Comparison of ENCODE assay signal across 8 mouse cellular contexts in the genomic region with DNA sequence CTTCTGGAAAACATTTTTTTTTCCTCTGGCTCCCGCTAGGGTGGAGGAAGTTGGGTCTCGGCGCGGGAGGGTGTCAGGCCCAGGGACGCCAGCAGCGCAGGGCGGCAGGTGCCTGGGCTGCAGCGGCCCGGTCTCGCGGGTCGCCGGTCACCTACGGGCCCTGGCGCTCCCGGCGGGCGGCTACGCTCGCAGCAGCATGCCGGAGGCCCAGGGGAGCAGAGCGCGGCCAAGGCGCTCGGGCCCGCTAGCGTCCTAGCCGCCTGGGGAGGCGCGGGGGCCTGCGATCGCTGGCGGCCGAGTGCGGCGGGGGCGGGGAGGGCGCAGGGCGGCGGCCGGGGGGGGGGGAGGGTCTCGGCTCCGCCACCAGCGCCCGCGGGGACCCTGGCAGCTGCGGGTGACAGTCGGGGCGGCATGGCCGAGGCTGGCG. TPM values are rescaled to one million over a fixed set of nuclear protein-coding genes. Genes with fewer than 3 reads are reported as not detected.
DNase-seq lines count a peak whose midpoint lies in the region; ATAC-seq and TF ChIP-seq lines count a peak whose summit lies in the region.

No protein-coding gene starts in this region.

- H3ac ChIP-seq in C2C12 (ENCODE audit: control insufficient read depth, insufficient read length, low read depth) (peak overlapping the region; percentile 56), myocyte (ENCODE audit: control insufficient read depth, insufficient read length) (peak overlapping the region; percentile 60)

- no peaks in the 10 kb centered on the region for H3K79me3 ChIP-seq in C2C12 (ENCODE audit: low read depth)

- peak; percentile 65 for TF ChIP-seq POLR2A in myocyte (IDR thresholded peaks at IDR 0.05; ENCODE audit: insufficient read length, low read depth)

- DNase-seq in adrenal gland, postnatal 36 days, result peak; percentile 79 to 81
- peak; percentile 88 for DNase-seq in embryonic facial prominence, embryonic 14.5 days (ENCODE audit: low spot score)
- DNase-seq in heart, adult 9 months (ENCODE audit: low spot score in 2 of 2), result peak; percentile 79 to 80
- peak; percentile 83 for DNase-seq in kidney, adult 9 months
- peak; percentile 71 for DNase-seq in liver, embryonic 13.5 days
- peak; percentile 78 for DNase-seq in splenic B cell, adult 2 months (ENCODE audit: low read depth, low spot score)

- peak; percentile 70 for ATAC-seq in embryonic facial prominence, embryonic 14.5 days (ENCODE audit: low read depth)
- ATAC-seq in liver, embryonic 13.5 days (ENCODE audit: low read depth), result peak; percentile 67

- peaks cover 20% of the 10 kb centered on the region for H3K4me1 ChIP-seq in embryonic facial prominence, embryonic 14.5 days (ENCODE audit: control insufficient read depth, insufficient read depth, low read length)
- peaks cover 44% of the 10 kb centered on the region for H3K4me1 ChIP-seq in liver, embryonic 13.5 days (replicated peaks)

- no peaks in the 10 kb centered on the region for H3K36me3 ChIP-seq in C2C12 (ENCODE audit: control insufficient read depth, insufficient read depth)
- no peaks in the 10 kb centered on the region for H3K36me3 ChIP-seq in embryonic facial prominence, embryonic 14.5 days (ENCODE audit: control insufficient read depth, insufficient read depth, low read length)
- H3K36me3 ChIP-seq in liver, embryonic 13.5 days, result no peaks in the 10 kb centered on the region
- H3K36me3 ChIP-seq in myocyte (ENCODE audit: control insufficient read depth, insufficient read depth), result no peaks in the 10 kb centered on the region
- no peaks in the 10 kb centered on the region for H3K36me3 ChIP-seq in splenic B cell, adult 2 months (ENCODE audit: control insufficient read depth, insufficient read depth, low read length, poor library complexity, severe bottlenecking)

- no peak for TF ChIP-seq CTCF in C2C12 (IDR thresholded peaks at IDR 0.05; ENCODE audit: control insufficient read depth, insufficient read depth, insufficient read length)

- 0% methylated on average over 5 of the region's 51 CpGs for WGBS in embryonic facial prominence, embryonic 14.5 days
- WGBS in liver, embryonic 13.5 days (ENCODE audit: insufficient replicate concordance), result under 1% methylated on average over 27 of the region's 51 CpGs

- H3K27me3 ChIP-seq in C2C12 (ENCODE audit: control insufficient read depth, insufficient read depth, insufficient read length), result no peaks in the 10 kb centered on the region
- no peaks in the 10 kb centered on the region for H3K27me3 ChIP-seq in embryonic facial prominence, embryonic 14.5 days (replicated peaks; ENCODE audit: control insufficient read depth, insufficient read depth, low read length)
- no peaks in the 10 kb centered on the region for H3K27me3 ChIP-seq in liver, embryonic 13.5 days
- no peaks in the 10 kb centered on the region for H3K27me3 ChIP-seq in myocyte (ENCODE audit: control insufficient read depth, insufficient read depth, insufficient read length)
- no peaks in the 10 kb centered on the region for H3K27me3 ChIP-seq in splenic B cell, adult 2 months (ENCODE audit: control insufficient read depth, insufficient read depth, low read length, poor library complexity, severe bottlenecking)

- H3K9ac ChIP-seq in embryonic facial prominence, embryonic 14.5 days (ENCODE audit: low read depth, low read length), result peak overlapping the region; percentile 92
- H3K9ac ChIP-seq in liver, embryonic 13.5 days, result peak overlapping the region; percentile 90

- H3K4me3 ChIP-seq in C2C12 (ENCODE audit: insufficient read depth, poor library complexity, severe bottlenecking) (peak overlapping the region; percentile 68), myocyte (peak overlapping the region; percentile 66)
- H3K4me3 ChIP-seq in embryonic facial prominence, embryonic 14.5 days (ENCODE audit: low read depth, low read length), result peak overlapping the region; percentile 81
- peak overlapping the region; percentile 78 for H3K4me3 ChIP-seq in liver, embryonic 13.5 days (replicated peaks)

- peak overlapping the region; percentile 87 for H3K27ac ChIP-seq in embryonic facial prominence, embryonic 14.5 days (replicated peaks; ENCODE audit: low read depth, low read length)
- H3K27ac ChIP-seq in liver, embryonic 13.5 days, result peak overlapping the region; percentile 95

- H3K4me2 ChIP-seq in embryonic facial prominence, embryonic 14.5 days (ENCODE audit: low read depth, low read length), result peak overlapping the region; percentile 96
- H3K4me2 ChIP-seq in liver, embryonic 13.5 days, result peak overlapping the region; percentile 95
- peak overlapping the region; percentile 90 for H3K4me2 ChIP-seq in myocyte (ENCODE audit: low read depth)

- peaks cover 19% of the 10 kb centered on the region for H3K79me2 ChIP-seq in C2C12 (ENCODE audit: control insufficient read depth, insufficient read depth)
- peaks cover 5% of the 10 kb centered on the region for H3K79me2 ChIP-seq in myocyte (ENCODE audit: control insufficient read depth, insufficient read depth)

- no peaks in the 10 kb centered on the region for H3K9me3 ChIP-seq in embryonic facial prominence, embryonic 14.5 days (ENCODE audit: control insufficient read depth, low read length)
- no peaks in the 10 kb centered on the region for H3K9me3 ChIP-seq in liver, embryonic 13.5 days (replicated peaks)

TF ChIP-seq in C2C12, 6 proteins besides CTCF, POLR2A, EP300 and RAD21:
- TF ChIP-seq MYOD1 (IDR thresholded peaks at IDR 0.05; ENCODE audit: control insufficient read depth, insufficient read length, low read depth), result peak; percentile 13
- no peak for TF ChIP-seq MAX (IDR thresholded peaks at IDR 0.05)

TF ChIP-seq in myocyte, 11 proteins besides CTCF, POLR2A, EP300 and RAD21:
- TF ChIP-seq REST (IDR thresholded peaks at IDR 0.05; ENCODE audit: insufficient read depth, insufficient read length), result no peak
- no peak for TF ChIP-seq USF1 (IDR thresholded peaks at IDR 0.05; ENCODE audit: low read depth)
- no peak for TF ChIP-seq CEBPB (IDR thresholded peaks at IDR 0.05; ENCODE audit: insufficient read depth, poor library complexity, severe bottlenecking)
- TF ChIP-seq MYOD1 (IDR thresholded peaks at IDR 0.05; ENCODE audit: control insufficient read depth in 1 of 3, insufficient read length in 2 of 3, low read depth in 2 of 3), result peak in 2 of 3 experiments; percentile 59 to 76
- no peak for TF ChIP-seq MAX (IDR thresholded peaks at IDR 0.05; ENCODE audit: low read depth)
- peak in 2 of 3 experiments; percentile 64 to 69 for TF ChIP-seq MYOG (IDR thresholded peaks at IDR 0.05; ENCODE audit: control insufficient read depth in 1 of 3, insufficient read depth in 1 of 3, insufficient read length in 2 of 3, low read depth in 2 of 3)

RNA-seq across cellular contexts. Expression of gene Kat2b, which starts 0.3 kb away (rescaled TPM):
- polyA plus RNA-seq in C2C12 (2012; fragmentation: generic; extraction: Trizol) (2.4 TPM), myocyte (2012; fragmentation: generic; extraction: Trizol) (4.2 TPM)
- 10 to 100 TPM; 64.5 to 86.8 TPM for total RNA-seq in adrenal gland, postnatal 36 days (2021)
- polyA plus RNA-seq in embryonic facial prominence, embryonic 14.5 days (2014; fragmentation: Nextera tagmentation; extraction: Ambion mirVana), result 6.1 and 7.3 TPM in 2 replicates
- polyA plus RNA-seq in liver, embryonic 13.5 days (2015; fragmentation: Nextera tagmentation; extraction: Ambion mirVana), result 4.6 and 5.1 TPM in 2 replicates

RNA-seq across cellular contexts. Expression of gene Pp2d1, which starts 27.7 kb away (rescaled TPM):
- polyA plus RNA-seq in C2C12 (2012; fragmentation: generic; extraction: Trizol) (0.04 TPM), myocyte (2012; fragmentation: generic; extraction: Trizol) (0.12 TPM)
- total RNA-seq in adrenal gland, postnatal 36 days (2021), result not detected
- 0.21 and 0.22 TPM in 2 replicates for polyA plus RNA-seq in embryonic facial prominence, embryonic 14.5 days (2014; fragmentation: Nextera tagmentation; extraction: Ambion mirVana)
- 0.08 and 0.09 TPM in 2 replicates for polyA plus RNA-seq in liver, embryonic 13.5 days (2015; fragmentation: Nextera tagmentation; extraction: Ambion mirVana)

Comparison
In these comparisons a context has a peak if more than half of its experiments do, and no peak if none do; other contexts are left out.
1. Peak in every context shown above with its lines: DNase-seq, ATAC-seq, H3K4me3 ChIP-seq and H3K27ac ChIP-seq.